Mouse (Mus musculus) adrenal gland, postnatal 10 days (tissue): ENCODE measurements around the gene Tmem176a. TPM values are rescaled to one million over a fixed set of nuclear protein-coding genes. Genes with fewer than 3 reads are reported as not detected.
"Not testable (repeated sequence)": the region's sequence is repeated elsewhere in the genome, so short reads cannot be mapped to it uniquely, and the experiment has no call there.

Experiments used
- DNase-seq: peaks from one replicate; pipeline ENCODE4 v3.0.0; 2021; ENCODE audit warnings: mixed read lengths
- total RNA-seq, 2 experiments: library from RNA; stranded (reverse); gene quantifications; 2 replicates each; pipeline ENCODE4 v1.2.3; 2021

Tmem176a gene
- total RNA-seq, 2 experiments from 2014 or later, result 138 to 148 TPM

- DNase-seq, result peak; percentile 98
Observed at GRCm38 (mm10) chr6:48840973-48841625, 380 bp downstream of the Tmem176a start, which contains the start of gene Tmem176b. TSS of gene Tmem176b (minus strand) at chr6:48841496.

GRCm38 (mm10) chr6:48842111-48842842 lies 1.6 kb downstream of the Tmem176a start:
- peak; percentile 81 for DNase-seq

GRCm38 (mm10) chr6:48845086-48845485 lies 4.4 kb downstream of the Tmem176a start:
- no peak for DNase-seq

GRCm38 (mm10) chr6:48851820-48852491 lies 11.2 kb downstream of the Tmem176a start:
- DNase-seq, result peak; percentile 67

GRCm38 (mm10) chr6:48854155-48854554 lies 13.4 kb downstream of the Tmem176a start:
- DNase-seq, result no peak

- no peak for DNase-seq
Observed at GRCm38 (mm10) chr6:48857613-48858302, 17.0 kb downstream of the Tmem176a start.

- peak; percentile 82 for DNase-seq
Observed at GRCm38 (mm10) chr6:48860130-48860815, 19.6 kb downstream of the Tmem176a start.

GRCm38 (mm10) chr6:48860851-48861250 lies 20.1 kb downstream of the Tmem176a start:
- no peak for DNase-seq

GRCm38 (mm10) chr6:48861616-48862280 lies 21.0 kb downstream of the Tmem176a start:
- no peak for DNase-seq

GRCm38 (mm10) chr6:48862816-48863215 lies 22.1 kb downstream of the Tmem176a start:
- no peak for DNase-seq

- no peak for DNase-seq
Observed at GRCm38 (mm10) chr6:48863488-48863887, 22.8 kb downstream of the Tmem176a start.

GRCm38 (mm10) chr6:48864181-48864580 lies 23.5 kb downstream of the Tmem176a start:
- DNase-seq, result no peak

GRCm38 (mm10) chr6:48864723-48865122 lies 24.0 kb downstream of the Tmem176a start:
- DNase-seq, result no peak

GRCm38 (mm10) chr6:48865152-48865745 lies 24.5 kb downstream of the Tmem176a start:
- DNase-seq, result no peak

GRCm38 (mm10) chr6:48866355-48866950 lies 25.7 kb downstream of the Tmem176a start:
- not testable (repeated sequence) for DNase-seq

GRCm38 (mm10) chr6:48867158-48867557 lies 26.4 kb downstream of the Tmem176a start:
- DNase-seq, result no peak

- no peak for DNase-seq
Observed at GRCm38 (mm10) chr6:48869774-48870173, 29.1 kb downstream of the Tmem176a start.

- DNase-seq, result no peak
Observed at GRCm38 (mm10) chr6:48872596-48872995, 31.9 kb downstream of the Tmem176a start, which contains the start of gene Aoc1. TSS of gene Aoc1 (plus strand) at chr6:48872896.

GRCm38 (mm10) chr6:48874576-48874975 lies 33.9 kb downstream of the Tmem176a start:
- no peak for DNase-seq

GRCm38 (mm10) chr6:48875515-48875914 lies 34.8 kb downstream of the Tmem176a start:
- DNase-seq, result no peak
